Mouse (Mus musculus) limb, embryonic 12.5 days (tissue): ENCODE results near the gene Cisd3. TPM values are rescaled to one million over a fixed set of nuclear protein-coding genes. Genes with fewer than 3 reads are reported as not detected.
"Not testable (repeated sequence)": the region's sequence is repeated elsewhere in the genome, so short reads cannot be mapped to it uniquely, and the experiment has no call there.

Experiments
- ATAC-seq: fragments of 200-750 bp; cut with Nextera tagmentation; 2 replicates; pipeline ENCODE4 v1.8.0; 2017; ENCODE audit warnings: low read depth, moderate TSS enrichment; ENCODE audit not compliant: insufficient number of reproducible peaks, insufficient read depth, low FRiP score, low TSS enrichment
- H3K27ac ChIP-seq: fragments of 300-500 bp; sonication (generic); 2 replicates; pipeline ENCODE4 v1.5.1; 2016; ENCODE audit warnings: mild to moderate bottlenecking, moderate library complexity
- H3K27me3 ChIP-seq: fragments of 300-500 bp; sonication (generic); 2 replicates; pipeline ENCODE4 v1.6.1; 2016; ENCODE audit warnings: mild to moderate bottlenecking, moderate library complexity
- H3K36me3 ChIP-seq: fragments of 300-500 bp; sonication (generic); 2 replicates; pipeline ENCODE4 v1.6.1; 2016; ENCODE audit warnings: mild to moderate bottlenecking, moderate library complexity
- H3K4me1 ChIP-seq: fragments of 300-500 bp; sonication (generic); replicated peaks from 2 replicates; pipeline ENCODE4 v1.6.1; 2016
- H3K4me2 ChIP-seq: fragments of 300-500 bp; sonication (generic); 2 replicates; pipeline ENCODE4 v1.6.1; 2016; ENCODE audit warnings: mild to moderate bottlenecking, moderate library complexity
- H3K4me3 ChIP-seq: fragments of 300-500 bp; sonication (generic); replicated peaks from 2 replicates; pipeline ENCODE4 v1.5.1; 2016; ENCODE audit warnings: mild to moderate bottlenecking
- H3K9ac ChIP-seq: fragments of 300-500 bp; sonication (generic); replicated peaks from 2 replicates; pipeline ENCODE4 v1.6.1; 2016; ENCODE audit warnings: mild to moderate bottlenecking, moderate library complexity
- H3K9me3 ChIP-seq: fragments of 300-500 bp; sonication (generic); 2 replicates; pipeline ENCODE4 v1.6.1; 2016; ENCODE audit warnings: mild to moderate bottlenecking, moderate library complexity
- WGBS: fragments of 180-500 bp; shearing (Covaris S2); methylation state at CpG from one replicate; pipeline ENCODE4 v1.1.7; 2016; 5-methylcytosine and 5-hydroxymethylcytosine counted together
- polyA plus RNA-seq: library from polyadenylated mRNA; unstranded; fragments of >200 nt; fragmentation: Nextera tagmentation; extraction: Ambion mirVana; gene quantifications from 2 replicates; pipeline ENCODE4 v1.2.1, GENCODE M21; 2016

The Cisd3 gene
- polyA plus RNA-seq, 1 experiment from 2014 or later, result 10.0 TPM

DNA sequence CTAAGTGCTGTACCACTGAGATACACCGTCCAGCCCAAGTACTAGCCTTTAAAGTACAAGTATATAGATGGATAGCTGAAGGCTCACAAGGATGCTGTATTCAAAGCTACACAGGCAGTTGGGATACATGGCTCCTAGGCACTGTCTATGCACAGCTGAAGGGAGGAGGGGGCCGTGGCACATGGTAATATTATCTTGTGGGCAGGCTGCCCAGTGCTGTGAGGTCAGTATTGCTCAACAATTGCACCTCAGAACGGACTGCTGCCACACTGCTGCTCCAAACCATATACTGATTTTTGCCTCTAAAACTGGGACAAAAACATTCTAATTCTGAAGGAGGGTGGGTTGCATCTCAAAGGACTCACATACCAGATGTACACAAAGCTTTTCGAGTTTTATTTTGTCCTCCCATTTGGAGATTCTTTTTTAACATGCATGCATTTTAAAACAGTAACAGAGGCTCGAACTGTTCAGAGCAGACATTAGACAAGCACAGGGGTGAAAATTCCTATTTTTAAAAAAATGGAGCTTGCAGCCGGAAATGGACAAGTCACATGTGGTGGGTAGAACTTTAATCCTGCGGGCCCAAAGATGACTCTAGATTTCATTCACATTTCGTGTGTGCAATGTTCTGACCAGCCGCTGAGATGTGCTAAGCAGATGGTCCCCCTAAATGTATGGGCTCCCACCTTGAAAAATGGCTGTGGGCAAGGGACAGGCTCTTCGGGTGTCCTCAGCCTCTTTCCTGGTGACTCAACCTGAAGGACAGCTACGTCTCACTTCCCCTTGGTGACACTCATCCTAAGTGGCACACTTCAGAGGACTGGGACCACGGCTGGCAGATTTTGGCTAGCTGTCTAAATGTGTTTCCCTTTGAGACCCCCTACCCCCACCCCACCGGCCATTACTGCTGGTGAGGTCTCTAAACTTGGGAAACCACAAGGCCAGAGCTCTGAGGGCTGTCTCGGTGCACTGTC, 29.4 kb downstream of the Cisd3 start:
- 92% methylated on average over 14 of the region's 14 CpGs for WGBS
- ATAC-seq, result no peak

DNA sequence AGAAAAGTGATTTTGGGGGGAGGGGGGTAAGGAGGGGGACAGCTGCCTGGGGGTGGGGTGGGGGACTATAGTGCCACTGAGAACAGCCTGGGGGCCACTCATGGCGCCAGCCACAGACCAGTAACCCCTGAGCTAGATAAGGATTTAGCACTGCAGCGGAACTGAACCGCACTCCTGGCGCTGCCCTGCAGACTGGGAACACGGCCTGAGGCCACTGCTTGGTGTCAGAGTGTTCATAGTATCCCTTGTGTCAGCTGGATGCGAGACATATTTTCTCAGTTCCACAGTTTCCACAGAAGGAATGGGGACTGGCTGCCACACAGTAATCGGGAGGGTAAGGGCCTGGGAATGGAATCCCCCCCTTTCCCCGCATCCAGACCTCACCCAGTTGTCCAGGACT, 30.4 kb downstream of the Cisd3 start:
- Histone ChIP-seq H3K27ac (no peak overlapping the region), H3K9me3 (no peaks in the 10 kb centered on the region), H3K4me1 (no peaks in the 10 kb centered on the region), H3K4me2 (no peak overlapping the region), H3K9ac (no peak overlapping the region), H3K4me3 (no peak overlapping the region), H3K27me3 (no peaks in the 10 kb centered on the region), H3K36me3 (peaks cover 96% of the 10 kb centered on the region)
- no peak for ATAC-seq
- 82% methylated on average over 8 of the region's 8 CpGs for WGBS

More for the DNA sequence above, 29.4 kb downstream of the Cisd3 start:
- Histone ChIP-seq H3K4me3 (no peak overlapping the region), H3K4me2 (no peak overlapping the region), H3K36me3 (peaks cover 90% of the 10 kb centered on the region), H3K9ac (no peak overlapping the region), H3K9me3 (no peaks in the 10 kb centered on the region), H3K27ac (no peak overlapping the region), H3K4me1 (no peaks in the 10 kb centered on the region), H3K27me3 (no peaks in the 10 kb centered on the region)

DNA sequence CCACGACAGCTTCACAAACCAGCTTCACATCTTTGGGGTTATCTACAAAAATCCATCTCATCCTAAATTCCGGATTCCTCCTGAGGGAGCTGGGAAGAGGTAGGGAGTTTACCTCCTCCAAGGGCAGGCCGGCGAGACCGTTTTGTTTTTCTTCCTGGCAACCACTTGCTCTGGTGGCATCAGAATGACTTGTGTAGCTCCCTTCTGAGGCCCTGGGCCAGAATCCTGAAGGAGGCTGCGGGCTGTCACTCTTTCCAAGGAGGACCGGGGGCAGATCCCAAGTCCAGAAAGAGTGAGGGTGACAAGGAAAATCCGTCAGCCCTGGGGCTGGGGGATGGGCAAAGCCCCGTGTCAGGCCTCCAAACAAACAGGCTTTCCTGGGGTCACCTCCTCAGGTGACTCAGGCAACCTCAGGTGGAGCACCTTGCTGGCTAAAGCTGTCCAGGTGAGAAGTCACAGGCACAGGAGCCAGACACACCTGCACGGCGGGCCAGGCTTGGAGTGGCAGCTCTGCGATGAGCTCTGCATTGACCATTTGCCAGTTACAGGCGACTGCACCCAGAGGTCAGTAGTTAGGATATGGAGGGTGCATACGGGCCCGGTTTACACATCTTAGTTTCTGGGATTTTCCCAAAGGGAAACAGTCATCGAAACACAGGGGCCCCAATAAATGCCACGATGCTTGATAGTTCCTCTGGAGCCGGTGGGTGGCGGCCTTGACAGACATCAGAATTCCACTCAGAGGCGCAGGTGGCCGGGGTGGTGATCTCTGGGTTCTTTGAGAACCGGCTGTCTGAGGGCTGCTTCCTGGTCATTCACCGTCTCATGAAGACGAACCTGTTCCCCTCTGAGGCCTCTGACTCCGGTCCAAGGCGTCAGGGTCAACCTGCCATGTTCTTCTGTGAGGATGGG, 32.0 kb downstream of the Cisd3 start:
- Histone ChIP-seq H3K9me3 (peaks cover 7% of the 10 kb centered on the region; the same call in 1 of the 2 replicates), H3K9ac (no peak overlapping the region), H3K4me3 (no peak overlapping the region), H3K4me2 (no peak overlapping the region), H3K36me3 (peaks cover 96% of the 10 kb centered on the region), H3K27ac (no peak overlapping the region), H3K27me3 (no peaks in the 10 kb centered on the region), H3K4me1 (no peaks in the 10 kb centered on the region)
- no peak for ATAC-seq
- WGBS, result 87% methylated on average over 26 of the region's 26 CpGs

DNA sequence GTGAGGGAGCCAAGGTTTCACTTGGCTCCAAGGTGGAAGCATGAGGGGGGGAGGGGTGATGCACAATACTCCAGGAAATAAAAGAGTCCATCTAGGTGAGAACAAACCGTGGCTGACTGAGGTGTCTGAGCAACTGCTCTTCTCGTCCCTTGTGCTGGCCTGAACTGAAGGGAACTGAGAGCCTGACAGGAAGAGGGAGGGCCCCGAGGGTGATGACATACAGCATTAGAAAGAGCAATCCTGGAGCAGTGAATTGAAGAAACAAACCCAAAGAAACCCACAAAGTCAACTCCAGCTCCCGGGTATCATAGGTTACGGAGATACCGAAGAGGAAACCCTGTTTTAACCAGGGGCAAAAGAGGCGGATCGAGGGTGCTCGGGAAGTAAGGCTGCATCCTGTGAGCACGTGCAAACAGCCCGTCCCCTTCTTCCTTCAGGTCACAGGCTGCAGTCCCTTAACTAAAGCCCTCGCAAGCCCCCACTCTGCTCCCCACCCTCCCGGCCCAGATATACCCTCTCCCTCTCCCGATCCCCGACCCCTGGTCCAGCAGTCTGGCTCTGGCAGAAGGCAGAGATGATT, 32.7 kb downstream of the Cisd3 start:
- Histone ChIP-seq H3K4me1 (no peaks in the 10 kb centered on the region), H3K9ac (no peak overlapping the region), H3K36me3 (peaks cover 94% of the 10 kb centered on the region), H3K27ac (no peak overlapping the region), H3K9me3 (peaks cover 7% of the 10 kb centered on the region; the same call in 1 of the 2 replicates), H3K27me3 (no peaks in the 10 kb centered on the region), H3K4me2 (no peak overlapping the region), H3K4me3 (no peak overlapping the region)
- ATAC-seq, result no peak
- 86% methylated on average over 15 of the region's 15 CpGs for WGBS

DNA sequence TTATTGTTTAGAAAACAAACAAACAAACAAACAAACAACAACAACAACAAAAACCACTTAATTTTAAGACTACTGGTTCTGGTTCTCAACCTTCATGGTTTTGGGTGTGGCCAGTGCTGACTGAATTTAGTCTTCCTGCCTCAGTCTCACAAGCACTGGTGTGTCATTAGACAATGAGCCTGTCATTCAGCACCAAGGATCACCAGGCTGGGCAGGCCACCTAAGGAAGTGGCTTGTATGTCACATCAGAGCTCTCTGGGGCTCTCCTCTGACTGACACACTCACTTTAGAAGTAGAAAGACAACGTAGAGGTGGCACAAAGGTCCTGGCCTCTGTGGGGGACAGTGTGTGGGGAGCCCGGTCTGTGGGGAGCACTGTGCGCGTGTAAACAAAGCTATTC, 33.4 kb downstream of the Cisd3 start:
- Histone ChIP-seq H3K36me3 (peaks cover 94% of the 10 kb centered on the region), H3K4me3 (no peak overlapping the region), H3K27ac (no peak overlapping the region), H3K4me2 (no peak overlapping the region), H3K4me1 (no peaks in the 10 kb centered on the region), H3K9ac (no peak overlapping the region), H3K27me3 (no peaks in the 10 kb centered on the region), H3K9me3 (peaks cover 7% of the 10 kb centered on the region; the same call in 1 of the 2 replicates)
- WGBS, result 94% methylated on average over 4 of the region's 4 CpGs
- ATAC-seq, result no peak

DNA sequence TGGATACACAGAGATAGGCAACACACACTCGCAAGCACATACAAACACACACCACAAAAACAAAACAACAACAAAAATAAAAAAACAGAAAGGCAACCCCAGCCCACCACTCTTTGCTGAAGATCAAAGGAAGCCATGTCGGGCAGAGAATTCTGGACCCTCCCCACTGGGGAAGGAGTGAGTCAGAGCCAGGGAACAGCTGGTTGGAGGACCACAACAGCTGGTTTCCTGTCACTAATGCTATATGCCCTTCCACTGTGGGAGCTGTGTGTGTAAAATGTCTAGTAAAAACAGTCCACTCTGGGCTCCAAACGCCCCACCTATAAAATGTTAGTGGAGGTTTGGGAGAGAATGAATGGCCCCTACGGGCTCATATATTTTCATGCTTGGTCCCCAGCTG, 35.7 kb downstream of the Cisd3 start:
- no peaks in the 10 kb centered on the region for H3K27me3 ChIP-seq
- WGBS, result 83% methylated on average over 4 of the region's 4 CpGs
- peaks cover 98% of the 10 kb centered on the region for H3K36me3 ChIP-seq

DNA sequence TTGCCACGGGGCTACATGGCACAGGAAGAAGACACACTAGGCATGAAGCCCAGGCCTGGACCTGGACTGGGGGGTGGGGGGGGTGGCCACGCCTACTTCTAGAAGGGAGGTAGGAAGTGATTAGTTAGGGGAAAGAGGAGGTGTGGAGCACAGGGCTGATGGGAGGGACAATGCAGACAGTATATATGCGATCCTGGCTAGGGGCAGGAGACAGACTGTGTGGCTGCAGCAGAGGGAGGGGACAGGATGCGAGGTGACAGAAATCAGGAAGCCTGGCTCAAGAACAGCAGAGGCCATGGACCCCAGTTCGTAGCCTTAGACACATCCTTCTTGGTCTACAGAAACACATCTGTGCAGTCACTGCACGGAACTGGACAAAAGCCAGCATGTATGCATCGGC, 38.1 kb downstream of the Cisd3 start:
- no peaks in the 10 kb centered on the region for H3K27me3 ChIP-seq
- H3K4me1 ChIP-seq, result no peaks in the 10 kb centered on the region
- H3K4me2 ChIP-seq, result no peak overlapping the region
- H3K9me3 ChIP-seq, result peaks cover 7% of the 10 kb centered on the region; the same call in 1 of the 2 replicates
- WGBS, result 84% methylated on average over 7 of the region's 7 CpGs
- no peak overlapping the region for H3K27ac ChIP-seq
- no peak overlapping the region for H3K9ac ChIP-seq
- no peak overlapping the region for H3K4me3 ChIP-seq
- no peak for ATAC-seq
- H3K36me3 ChIP-seq, result peaks cover 99% of the 10 kb centered on the region

More for the DNA sequence above, 35.7 kb downstream of the Cisd3 start:
- peaks cover 7% of the 10 kb centered on the region; the same call in 1 of the 2 replicates for H3K9me3 ChIP-seq
- H3K4me3 ChIP-seq, result no peak overlapping the region
- H3K9ac ChIP-seq, result no peak overlapping the region
- H3K4me2 ChIP-seq, result no peak overlapping the region
- no peaks in the 10 kb centered on the region for H3K4me1 ChIP-seq
- ATAC-seq, result no peak
- H3K27ac ChIP-seq, result no peak overlapping the region

DNA sequence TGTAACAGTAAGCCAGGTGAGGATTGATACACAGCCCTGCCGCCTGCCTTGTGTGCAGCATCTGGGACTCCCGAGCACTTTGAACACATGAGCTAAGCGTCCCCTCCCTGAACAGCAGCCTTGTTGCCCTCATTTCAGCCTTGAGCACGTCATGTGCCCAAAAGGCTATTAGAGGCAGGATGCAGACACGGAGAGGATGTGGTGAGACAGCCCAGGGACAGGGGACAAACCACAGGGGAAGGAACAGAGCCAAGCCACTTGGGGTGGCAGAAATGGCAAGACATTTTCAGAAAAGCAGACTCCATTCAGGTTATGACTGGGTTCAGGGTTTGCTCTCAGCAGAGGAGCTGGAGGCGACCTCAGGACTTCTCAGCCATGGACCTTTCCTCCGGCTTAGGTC, 42.7 kb downstream of the Cisd3 start:
- peaks cover 90% of the 10 kb centered on the region for H3K36me3 ChIP-seq
- no peak overlapping the region for H3K27ac ChIP-seq
- peaks cover under 1% of the 10 kb centered on the region for H3K4me1 ChIP-seq
- ATAC-seq, result no peak
- H3K4me3 ChIP-seq, result no peak overlapping the region
- no peaks in the 10 kb centered on the region for H3K9me3 ChIP-seq
- no peak overlapping the region for H3K9ac ChIP-seq
- 44% methylated on average over 7 of the region's 7 CpGs for WGBS
- no peaks in the 10 kb centered on the region for H3K27me3 ChIP-seq
- H3K4me2 ChIP-seq, result no peak overlapping the region

DNA sequence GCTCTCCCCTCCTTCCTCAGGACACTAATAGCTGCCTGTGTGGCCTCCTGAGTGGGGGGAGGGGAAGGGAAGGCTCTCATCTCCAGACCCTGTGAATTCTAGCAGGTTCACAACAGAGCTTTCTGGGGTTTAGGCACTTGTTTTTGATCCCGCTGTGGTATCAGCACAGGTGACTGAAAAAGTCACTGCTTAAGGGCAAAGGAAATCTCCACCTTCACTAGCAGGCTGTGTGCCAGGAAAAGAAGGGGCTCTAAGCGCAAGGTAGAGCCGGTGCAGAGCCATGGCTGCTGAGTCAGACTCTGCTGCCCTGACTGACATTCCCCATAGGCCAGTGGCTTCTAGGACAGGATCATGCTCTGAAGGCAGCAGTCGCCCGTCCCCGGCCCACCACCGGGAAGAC, 43.1 kb downstream of the Cisd3 start:
- peaks cover 85% of the 10 kb centered on the region for H3K36me3 ChIP-seq
- H3K4me2 ChIP-seq, result no peak overlapping the region
- no peaks in the 10 kb centered on the region for H3K27me3 ChIP-seq
- H3K4me3 ChIP-seq, result no peak overlapping the region
- H3K4me1 ChIP-seq, result peaks cover 5% of the 10 kb centered on the region
- H3K9ac ChIP-seq, result no peak overlapping the region
- WGBS, result 70% methylated on average over 7 of the region's 7 CpGs
- H3K9me3 ChIP-seq, result no peaks in the 10 kb centered on the region
- H3K27ac ChIP-seq, result no peak overlapping the region
- no peak for ATAC-seq

DNA sequence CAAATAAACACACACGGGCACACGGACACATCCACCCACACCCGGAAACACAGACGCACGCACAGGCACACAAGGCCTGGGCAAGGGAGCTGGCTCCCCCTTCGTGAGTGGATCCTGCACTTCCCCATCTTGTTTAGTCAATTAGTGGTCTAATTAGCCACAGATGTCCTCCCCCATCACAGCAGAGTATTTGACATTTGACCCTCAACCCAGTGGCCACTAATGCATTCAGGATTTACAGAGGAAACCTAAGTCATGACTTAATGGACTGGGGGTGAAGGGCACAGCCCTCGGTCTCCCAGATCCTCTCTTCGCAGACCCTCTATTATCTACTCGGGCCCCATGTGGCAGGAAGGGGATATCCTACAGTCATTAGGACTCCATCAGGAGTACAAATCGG, 48.1 kb downstream of the Cisd3 start:
- H3K27ac ChIP-seq, result no peak overlapping the region
- no peak overlapping the region for H3K4me2 ChIP-seq
- peaks cover 11% of the 10 kb centered on the region for H3K4me1 ChIP-seq
- 7% methylated on average over 10 of the region's 10 CpGs for WGBS
- H3K27me3 ChIP-seq, result no peaks in the 10 kb centered on the region
- no peak for ATAC-seq
- peaks cover 38% of the 10 kb centered on the region for H3K36me3 ChIP-seq
- 0 out of 2 replicates have a peak overlapping the region, but pooled peaks have one; percentile 34 for H3K9ac ChIP-seq
- H3K9me3 ChIP-seq, result no peaks in the 10 kb centered on the region
- H3K4me3 ChIP-seq, result no peak overlapping the region

DNA sequence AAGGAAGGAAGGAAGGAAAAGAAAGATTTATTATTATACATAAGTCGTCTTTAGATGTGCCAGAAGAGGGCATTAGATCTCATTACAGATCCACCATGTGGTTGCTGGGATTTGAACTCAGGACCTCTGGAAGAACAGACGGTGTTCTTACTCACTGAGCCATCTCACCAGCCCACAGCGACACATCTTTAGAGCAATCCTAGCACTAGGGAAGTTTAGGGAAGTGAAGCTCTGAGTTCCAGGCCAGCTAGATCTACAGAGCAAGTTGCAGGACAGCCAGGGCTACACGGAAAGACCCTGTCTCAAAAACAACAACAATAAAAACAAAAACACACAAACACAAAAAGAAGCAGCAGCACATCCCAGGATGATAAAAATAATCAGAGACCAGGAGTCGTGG, 49.2 kb downstream of the Cisd3 start:
- H3K4me1 ChIP-seq, result peaks cover 11% of the 10 kb centered on the region
- H3K27ac ChIP-seq, H3K9me3 ChIP-seq, H3K9ac ChIP-seq, H3K4me2 ChIP-seq, ATAC-seq, H3K27me3 ChIP-seq, H3K4me3 ChIP-seq: not testable (repeated sequence)
- 83% methylated on average over 5 of the region's 5 CpGs for WGBS
- peaks cover 27% of the 10 kb centered on the region for H3K36me3 ChIP-seq
